Comparison of ENCODE assay signal across 15 mouse cellular contexts in genomic region chr2:83126340-83126739, GRCm38 (mm10).
"Had no signal": no experiment of that assay in that cellular context is flagged by ENCODE, and none has a peak within 500 bp of the region (broad histone marks: within the 10 kb centered on the region; RNA-seq: fewer than 3 reads in every experiment).

No protein-coding gene starts in this region.

- DNase-seq: kidney, adult 8-10 months; kidney, postnatal 25 days; lung, adult 18-20 months; retina, postnatal 1 day; right cerebral cortex, postnatal 4 days; spleen, adult 18-20 months; thymus, postnatal 36 days had no signal

- H3K9me3 ChIP-seq: limb, embryonic 12.5 days; stomach, embryonic 15.5 days had no signal

- ATAC-seq: intestine, postnatal 0 days; midbrain, embryonic 16.5 days had no signal

- H3K27ac ChIP-seq: left cerebral cortex, adult 2 months; limb, embryonic 12.5 days; liver, embryonic 14.5 days; midbrain, embryonic 12.5 days; neural tube, embryonic 13.5 days; stomach, embryonic 15.5 days had no signal

- H3K27me3 ChIP-seq: limb, embryonic 12.5 days; midbrain, embryonic 12.5 days; neural tube, embryonic 13.5 days; stomach, embryonic 15.5 days had no signal

- H3K9ac ChIP-seq: limb, embryonic 12.5 days; liver, embryonic 14.5 days; midbrain, embryonic 12.5 days; neural tube, embryonic 13.5 days; stomach, embryonic 15.5 days had no signal

- H3K36me3 ChIP-seq: limb, embryonic 12.5 days; midbrain, embryonic 12.5 days; neural tube, embryonic 13.5 days; stomach, embryonic 15.5 days had no signal

- H3K4me3 ChIP-seq: left cerebral cortex, adult 2 months; limb, embryonic 12.5 days; midbrain, embryonic 12.5 days; neural tube, embryonic 13.5 days; stomach, embryonic 15.5 days had no signal

- H3K4me1 ChIP-seq: limb, embryonic 12.5 days; stomach, embryonic 15.5 days had no signal

- H3K4me2 ChIP-seq: limb, embryonic 12.5 days; midbrain, embryonic 12.5 days; neural tube, embryonic 13.5 days; stomach, embryonic 15.5 days had no signal
